Mouse (Mus musculus): ENCODE data around the gene Nanos2.
A peak's percentile ranks its signal among the peaks of the same experiment; 100 is the strongest.

The Nanos2 gene

GRCm38 (mm10) chr7:18991660-18992293, 4.6 kb downstream of the Nanos2 start:
- DNase-seq: peak; percentile 34

- no peak for DNase-seq
These were observed 5.1 kb downstream of the Nanos2 start for GRCm38 (mm10) chr7:18992294-18992675.

GRCm38 (mm10) chr7:18993036-18993435, 5.8 kb downstream of the Nanos2 start:
- DNase-seq: no peak

- DNase-seq: peak; percentile 26
These were observed 11.6 kb downstream of the Nanos2 start for GRCm38 (mm10) chr7:18998835-18999234.

DNA sequence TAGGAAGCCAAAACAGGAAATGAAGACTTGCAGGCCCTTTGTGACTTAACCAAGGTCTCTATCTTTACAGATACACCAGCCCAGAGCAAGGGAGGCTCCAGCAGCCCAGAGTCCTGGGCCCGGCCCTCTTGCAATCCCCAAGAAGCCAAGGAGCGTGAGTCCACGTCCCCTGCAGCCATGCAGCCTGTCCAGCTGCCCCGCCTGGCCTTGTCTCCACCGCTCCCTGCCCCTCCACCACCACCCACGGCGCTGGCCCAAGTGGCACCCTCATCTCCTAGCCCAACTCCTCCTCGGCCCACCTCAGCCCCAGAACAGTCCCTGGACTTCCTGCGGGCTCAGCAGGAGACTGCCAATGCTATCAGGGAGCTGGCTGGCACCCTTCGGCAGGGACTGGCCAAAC, 13.2 kb downstream of the Nanos2 start:
- no peak for DNase-seq

DNA sequence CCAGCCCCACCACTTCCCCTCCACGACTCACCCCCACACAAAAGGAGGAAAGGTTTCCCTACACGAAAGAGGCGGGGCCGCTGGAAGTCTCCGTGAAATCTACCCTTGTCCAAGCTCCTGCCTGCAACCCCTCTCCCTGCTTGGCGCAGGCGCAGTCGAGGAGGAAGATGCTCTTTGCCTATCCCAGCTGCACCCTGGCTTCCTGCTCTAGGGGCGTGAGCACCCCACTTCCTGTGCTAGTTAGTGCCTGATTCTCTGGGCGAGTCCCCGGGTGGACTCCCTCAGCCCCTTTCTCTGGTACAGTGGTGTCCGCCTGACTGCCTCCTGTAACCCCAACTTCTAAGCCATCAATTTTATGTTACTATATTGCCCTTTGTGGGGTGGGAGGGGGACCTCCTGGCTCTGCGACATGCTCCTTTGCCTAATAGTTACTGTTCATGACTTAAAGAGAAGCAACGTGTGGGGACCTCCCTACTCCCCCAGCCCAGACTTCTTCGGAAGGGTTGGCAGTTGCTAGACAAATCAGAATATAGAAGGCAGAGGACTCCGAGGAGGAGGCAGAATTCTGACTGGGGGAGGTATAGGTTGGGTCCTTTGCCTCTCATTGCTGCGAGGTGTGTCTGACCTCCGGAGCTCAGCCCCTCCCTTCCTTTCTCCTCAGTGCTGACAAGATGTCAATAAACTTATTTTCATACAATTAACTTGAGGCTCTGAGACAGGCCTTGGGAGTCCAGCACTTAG, 14.0 kb downstream of the Nanos2 start:
- peak; percentile 53 for DNase-seq

DNA sequence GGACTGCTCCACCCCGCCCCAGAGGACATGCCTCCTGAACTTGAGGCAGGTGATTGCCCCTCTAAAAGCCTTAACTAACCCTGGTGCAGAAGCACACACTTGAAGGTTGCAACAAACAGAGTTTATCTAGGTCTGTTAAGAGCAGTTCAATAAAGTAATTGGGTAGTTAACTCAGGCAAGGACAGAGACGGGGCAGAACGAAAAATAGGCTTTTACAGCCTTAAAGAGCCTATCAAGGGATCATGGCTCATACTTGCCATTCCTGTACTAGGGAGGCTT, 14.5 kb downstream of the Nanos2 start:
- no peak for DNase-seq

- DNase-seq: no peak
These were observed 14.9 kb downstream of the Nanos2 start for GRCm38 (mm10) chr7:19002115-19002514.

- DNase-seq: peak; percentile 95
These were observed 15.8 kb downstream of the Nanos2 start for GRCm38 (mm10) chr7:19002848-19003498.

- DNase-seq: peak; percentile 97
These were observed 16.9 kb downstream of the Nanos2 start, which contains the start of gene Irf2bp1 for GRCm38 (mm10) chr7:19003902-19004630. Irf2bp1 (plus strand) TSS chr7:19004044.

DNA sequence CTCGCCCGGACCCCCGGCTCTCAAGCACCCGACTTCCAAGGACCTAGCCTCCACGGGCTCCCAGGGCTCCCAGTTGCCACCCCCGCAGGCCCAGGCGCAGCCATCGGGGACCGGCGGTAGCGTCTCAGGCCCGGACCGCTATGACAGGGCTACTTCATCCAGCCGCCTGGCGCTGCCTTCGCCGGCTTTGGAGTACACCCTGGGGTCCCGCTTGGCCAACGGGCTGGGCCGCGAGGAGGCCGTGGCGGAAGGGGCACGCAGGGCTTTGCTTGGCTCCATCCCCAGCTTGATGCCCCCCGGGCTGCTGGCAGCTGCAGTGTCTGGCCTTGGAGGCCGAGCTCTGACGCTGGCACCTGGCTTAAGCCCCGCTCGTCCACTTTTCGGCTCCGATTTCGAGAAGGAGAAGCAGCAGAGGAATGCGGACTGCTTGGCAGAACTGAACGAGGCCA, 17.5 kb downstream of the Nanos2 start:
- peak; percentile 40 for DNase-seq

DNA sequence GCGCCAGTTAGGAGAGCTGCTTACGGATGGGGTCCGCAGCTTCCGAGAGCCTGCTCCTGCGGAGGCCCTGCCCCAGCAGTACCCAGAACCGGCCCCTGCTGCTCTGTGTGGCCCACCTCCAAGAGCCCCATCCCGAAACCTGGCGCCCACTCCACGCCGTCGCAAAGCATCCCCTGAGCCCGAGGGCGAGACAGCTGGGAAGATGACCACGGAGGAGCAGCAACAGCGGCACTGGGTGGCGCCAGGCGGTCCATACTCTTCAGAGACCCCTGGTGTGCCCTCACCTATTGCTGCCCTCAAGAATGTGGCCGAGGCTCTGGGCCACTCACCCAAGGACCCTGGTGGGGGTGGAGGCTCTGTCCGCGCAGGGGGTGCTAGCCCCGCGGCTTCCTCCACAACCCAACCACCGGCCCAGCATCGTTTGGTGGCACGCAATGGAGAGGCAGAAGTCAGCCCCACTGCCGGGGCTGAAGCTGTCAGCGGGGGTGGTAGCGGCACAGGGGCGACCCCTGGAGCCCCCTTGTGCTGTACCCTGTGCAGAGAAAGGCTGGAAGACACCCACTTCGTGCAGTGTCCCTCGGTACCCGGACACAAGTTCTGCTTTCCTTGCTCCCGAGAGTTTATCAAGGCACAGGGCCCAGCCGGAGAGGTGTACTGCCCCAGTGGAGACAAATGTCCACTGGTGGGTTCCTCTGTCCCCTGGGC, 18.4 kb downstream of the Nanos2 start:
- DNase-seq: no peak

- DNase-seq: peak; percentile 93
These were observed 19.3 kb downstream of the Nanos2 start for GRCm38 (mm10) chr7:19006476-19006875.

DNA sequence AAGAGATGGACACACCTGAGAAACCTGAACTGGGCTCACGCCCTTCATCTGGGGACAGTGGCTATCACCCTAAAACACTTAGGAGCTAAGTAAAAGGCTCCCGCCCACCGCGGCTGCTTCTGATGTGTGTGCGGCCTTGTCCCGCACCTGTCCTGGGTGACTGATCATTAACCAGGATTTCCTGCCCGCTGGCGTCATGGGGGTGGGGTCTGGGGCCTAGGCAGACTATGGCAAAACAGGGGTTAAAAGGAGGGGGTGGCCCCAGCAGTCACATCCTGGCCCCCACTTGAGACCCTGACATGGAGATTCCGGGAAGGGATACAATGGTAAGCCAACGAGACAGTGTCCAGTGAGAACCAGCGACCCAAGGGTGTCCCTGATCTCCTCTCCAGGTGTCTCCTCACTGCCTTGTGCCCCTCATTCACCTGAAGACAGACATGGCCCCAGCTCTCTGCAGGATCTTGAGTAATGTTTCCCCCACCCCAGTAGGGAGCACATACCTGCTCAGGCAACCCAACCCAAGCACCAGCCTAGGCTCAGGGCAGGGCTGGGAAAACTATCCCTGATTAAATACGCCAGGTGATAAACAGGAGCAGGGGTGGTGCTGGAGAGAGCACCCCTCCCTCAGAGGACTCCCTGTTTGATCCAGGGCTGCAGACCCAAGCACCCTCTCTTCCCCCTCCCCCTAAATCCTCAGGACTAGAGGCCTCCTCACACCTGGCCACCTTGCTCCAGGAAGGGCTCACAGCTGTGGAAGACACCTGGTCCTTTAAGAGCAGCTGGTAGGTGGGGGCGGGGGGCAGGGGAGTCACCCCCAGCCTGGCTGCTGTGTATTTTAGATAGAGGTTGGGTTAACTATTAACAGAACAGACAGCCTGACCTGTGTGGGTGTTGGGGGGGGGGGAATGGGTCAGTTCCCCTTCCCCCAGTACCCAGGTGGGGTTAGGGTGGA, 20.1 kb downstream of the Nanos2 start:
- DNase-seq: no peak

- DNase-seq: no peak
These were observed 23.4 kb downstream of the Nanos2 start for GRCm38 (mm10) chr7:19010581-19010980.

DNA sequence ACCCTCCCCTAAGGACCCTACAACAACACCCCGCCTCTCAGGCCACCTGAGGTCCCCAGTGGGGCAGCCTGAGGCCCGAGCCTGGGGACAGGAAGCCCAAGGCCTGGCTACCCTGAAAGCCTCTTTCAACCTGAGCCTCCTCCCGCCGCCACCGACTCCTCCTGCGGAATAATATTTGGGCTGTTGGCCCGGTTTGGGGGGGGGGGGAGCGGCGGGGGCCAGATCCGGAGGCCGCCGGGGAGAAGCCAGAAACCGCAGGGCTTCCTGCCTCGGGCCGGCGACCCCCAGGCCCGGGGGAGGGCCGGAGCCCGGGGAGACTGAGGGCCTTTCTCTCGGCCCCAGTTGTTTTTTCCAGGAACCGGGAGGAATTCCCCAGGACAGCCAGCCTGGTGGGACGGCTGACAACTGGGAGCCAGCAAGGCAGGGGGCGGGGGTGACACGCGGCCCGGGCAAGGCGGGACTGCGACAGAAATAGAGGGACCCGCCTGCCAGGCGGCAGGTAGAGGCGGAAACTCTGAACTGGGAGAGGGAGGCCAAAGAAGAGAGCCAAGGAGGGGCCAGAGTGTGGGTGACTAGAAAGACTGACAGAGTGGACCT, 24.9 kb downstream of the Nanos2 start:
- DNase-seq: peak; percentile 40

DNA sequence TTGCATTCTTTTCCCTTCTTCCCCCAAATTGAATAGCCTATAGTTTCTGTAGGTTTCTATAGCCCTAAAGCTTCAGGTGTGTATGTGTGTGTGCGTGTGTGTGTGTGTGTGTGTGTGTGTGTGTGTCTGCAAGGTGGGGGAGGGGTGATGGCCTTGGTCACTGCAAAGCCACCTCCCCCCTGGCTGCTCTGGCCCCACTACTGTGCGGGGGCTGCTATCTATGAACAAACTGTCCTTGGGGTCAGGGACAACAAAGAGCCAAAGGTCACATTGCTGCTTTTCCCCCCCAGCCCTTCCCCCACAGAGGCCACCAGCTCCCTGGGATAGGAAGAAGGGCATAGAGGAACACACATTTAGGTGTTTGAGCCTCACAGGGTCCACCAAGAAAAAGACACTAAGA, 25.7 kb downstream of the Nanos2 start:
- DNase-seq: no peak

DNA sequence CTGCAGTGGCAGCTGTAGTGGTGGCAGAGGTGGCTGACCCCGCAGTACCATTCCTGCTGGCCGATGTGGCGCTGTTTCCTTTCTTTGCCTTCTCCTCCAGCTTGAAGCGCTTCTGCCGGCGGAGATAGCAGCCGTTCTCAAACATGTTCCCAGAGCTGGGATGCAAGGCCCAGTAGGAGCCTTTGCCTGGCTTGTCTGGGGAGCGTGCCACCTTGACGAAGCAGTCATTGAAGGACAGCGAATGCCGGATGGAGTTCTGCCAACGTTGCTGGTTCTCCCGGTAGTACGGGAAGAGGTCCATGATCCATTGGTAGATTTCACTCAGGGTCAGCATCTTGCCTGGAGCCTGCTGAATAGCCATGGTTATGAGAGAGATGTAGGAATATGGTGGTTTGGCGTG, 27.3 kb downstream of the Nanos2 start:
- no peak for DNase-seq

DNA sequence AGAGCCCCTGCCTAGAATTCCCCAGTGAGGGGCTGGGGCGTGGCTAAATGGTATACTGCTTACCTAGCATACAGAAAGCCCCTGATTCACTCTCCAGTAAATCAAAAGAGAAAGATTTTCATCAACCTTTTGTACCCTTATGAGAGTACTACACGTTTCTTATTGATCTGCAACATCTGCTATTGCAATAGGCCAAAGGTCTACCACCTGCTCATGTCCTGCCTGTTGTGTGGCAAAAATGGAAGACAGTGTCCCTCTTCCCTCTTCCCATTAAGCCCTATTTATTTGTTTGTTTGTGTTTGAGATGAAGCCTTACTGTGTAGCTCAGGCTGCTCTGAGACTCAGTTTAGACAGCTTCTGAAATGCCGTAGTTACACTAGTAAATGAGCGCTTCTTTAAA, 28.8 kb downstream of the Nanos2 start:
- DNase-seq: no peak

DNA sequence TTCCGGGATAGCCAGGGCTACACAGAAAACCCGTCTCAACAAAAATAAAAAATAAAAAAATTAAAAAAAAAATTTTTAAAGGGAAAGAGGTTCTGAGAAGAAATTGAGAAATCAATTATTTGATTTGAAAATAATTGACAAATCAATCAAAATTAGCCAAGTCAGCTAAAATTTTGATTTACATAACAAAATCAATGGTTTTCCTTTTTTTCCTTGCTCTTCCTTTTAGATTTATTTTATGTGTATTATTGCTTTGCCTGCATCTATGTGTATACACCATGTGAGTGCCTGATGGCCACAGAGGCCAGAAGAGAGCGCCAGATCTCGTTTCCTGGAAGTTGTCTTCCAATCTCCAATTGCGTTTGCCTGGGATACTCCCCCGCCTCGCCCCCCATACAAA, 30.7 kb downstream of the Nanos2 start:
- DNase-seq: no peak

DNA sequence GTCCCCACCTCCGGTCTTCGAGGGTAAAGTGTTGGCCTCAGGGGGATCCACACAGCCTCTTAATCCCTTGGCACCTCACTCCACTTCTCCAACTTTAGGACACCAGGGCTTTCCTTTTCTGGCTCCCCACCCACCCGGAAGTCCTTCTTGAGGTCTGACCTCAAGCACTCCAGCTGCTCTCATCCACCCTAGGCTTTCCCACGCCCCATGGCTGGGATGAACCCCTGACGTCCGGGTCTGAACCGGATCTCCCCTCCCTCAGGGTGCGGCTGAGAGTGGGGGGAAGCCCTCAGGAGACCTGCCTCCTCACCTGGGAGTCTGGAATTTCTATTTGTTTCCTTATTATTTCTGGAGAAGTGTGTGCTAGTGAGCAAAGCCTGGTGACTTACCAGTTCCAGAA, 33.8 kb downstream of the Nanos2 start:
- no peak for DNase-seq

All from retina, postnatal 1 day (tissue).